ENCODE assay signal across 8 mouse cellular contexts in the genomic region with DNA sequence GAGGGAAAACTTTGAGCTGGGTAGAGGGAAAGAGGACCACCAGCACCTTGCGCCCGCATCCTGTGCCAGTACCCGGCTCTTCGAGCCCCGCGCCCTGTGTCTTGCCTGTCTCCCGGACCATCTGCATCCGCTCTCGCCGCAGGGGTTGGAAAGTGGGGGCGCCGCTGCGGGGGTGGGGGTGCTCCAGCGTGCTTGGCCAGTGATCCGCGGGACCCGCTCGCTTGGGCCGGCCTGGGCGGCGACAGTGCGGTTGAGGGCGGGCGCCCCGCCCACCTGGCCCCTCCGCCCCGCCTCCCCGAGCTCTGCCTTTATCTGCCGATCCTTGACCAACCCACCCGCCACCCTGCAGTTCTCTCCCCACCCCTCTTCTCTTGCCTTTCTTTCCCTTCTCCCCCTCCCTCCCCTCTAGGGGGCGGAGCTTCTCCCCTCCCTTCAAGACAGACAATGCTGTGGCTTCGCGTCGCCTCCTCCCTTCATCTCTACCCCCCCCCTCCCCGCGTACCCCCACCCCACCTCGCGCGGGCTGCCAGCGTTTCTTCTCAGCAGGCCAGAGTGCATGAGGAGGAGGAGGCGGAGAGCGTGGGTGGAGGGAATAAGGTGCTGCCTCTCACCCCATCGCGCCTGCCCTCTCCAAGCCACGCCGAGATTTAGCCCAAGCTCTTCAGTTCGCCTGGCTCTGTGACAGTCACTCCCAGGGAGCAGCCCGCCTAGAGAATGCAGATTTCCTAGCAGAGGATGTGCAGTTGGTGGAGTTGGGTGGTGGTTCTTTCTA. TPM values are rescaled to one million over a fixed set of nuclear protein-coding genes. Genes with fewer than 3 reads are reported as not detected.
DNase-seq lines count a peak whose midpoint lies in the region; ATAC-seq and TF ChIP-seq lines count a peak whose summit lies in the region.

A gene (minus strand): TSS at position 613 of the 772 bp plus-strand sequence.

- TF ChIP-seq CTCF in CH12.LX (conservative IDR thresholded peaks at IDR 0.05 in 1 of 2, IDR thresholded peaks at IDR 0.05 in 1 of 2; ENCODE audit: low read depth in 2 of 2, low read length in 2 of 2): no peak
- TF ChIP-seq CTCF in testis, adult 2 months (IDR thresholded peaks at IDR 0.05; ENCODE audit: control insufficient read depth, insufficient read depth, insufficient replicate concordance, low read depth, low read length): no peak

- peaks cover 20 to 68% of the 10 kb centered on the region in 2 experiments for H3K4me1 ChIP-seq in CH12.LX (ENCODE audit: control insufficient read depth in 1 of 2, insufficient read depth in 2 of 2)
- H3K4me1 ChIP-seq in forebrain, embryonic 12.5 days: peaks cover 39% of the 10 kb centered on the region
- H3K4me1 ChIP-seq in heart, embryonic 16.5 days (ENCODE audit: control insufficient read depth, insufficient read depth, low read length): peaks cover 14% of the 10 kb centered on the region
- peaks cover 16% of the 10 kb centered on the region for H3K4me1 ChIP-seq in liver, embryonic 16.5 days (ENCODE audit: control insufficient read depth, low read depth, low read length)
- H3K4me1 ChIP-seq in neural tube, embryonic 13.5 days (replicated peaks): peaks cover 55% of the 10 kb centered on the region
- peaks cover 12% of the 10 kb centered on the region for H3K4me1 ChIP-seq in testis, adult 2 months (ENCODE audit: control insufficient read depth, insufficient read depth, low read length)

- peak within 1 kb of the TSS; percentile 83 for H3K9ac ChIP-seq in CH12.LX (ENCODE audit: insufficient read depth, low read depth)
- H3K9ac ChIP-seq in forebrain, embryonic 12.5 days: peak within 1 kb of the TSS; percentile 75
- peak within 1 kb of the TSS; percentile 80 for H3K9ac ChIP-seq in heart, embryonic 16.5 days (ENCODE audit: low read length)
- peak within 1 kb of the TSS; percentile 51 for H3K9ac ChIP-seq in liver, embryonic 16.5 days (ENCODE audit: low read depth, low read length)
- peak within 1 kb of the TSS; percentile 85 for H3K9ac ChIP-seq in neural tube, embryonic 13.5 days

- peak within 1 kb of the TSS; percentile 71 for H3K27ac ChIP-seq in CH12.LX (ENCODE audit: insufficient read depth, low read depth)
- peak within 1 kb of the TSS; percentile 89 for H3K27ac ChIP-seq in forebrain, embryonic 12.5 days
- H3K27ac ChIP-seq in heart, embryonic 16.5 days (ENCODE audit: low read length): peak within 1 kb of the TSS; percentile 79
- H3K27ac ChIP-seq in liver, embryonic 16.5 days (ENCODE audit: low read length): peak within 1 kb of the TSS; percentile 80
- H3K27ac ChIP-seq in neural tube, embryonic 13.5 days (replicated peaks): peak within 1 kb of the TSS; percentile 95
- H3K27ac ChIP-seq in testis, adult 2 months (ENCODE audit: control insufficient read depth, insufficient read depth, low read depth, low read length): peak within 1 kb of the TSS; percentile 70

- ATAC-seq in forebrain, embryonic 12.5 days (ENCODE audit: low FRiP score): peak; percentile 94
- ATAC-seq in heart, embryonic 16.5 days (replicated peaks; ENCODE audit: extremely low read depth, insufficient read depth, low FRiP score): peak; percentile 87
- ATAC-seq in liver, embryonic 16.5 days (ENCODE audit: low read depth): peak; percentile 82
- peak; percentile 93 for ATAC-seq in neural tube, embryonic 13.5 days (ENCODE audit: low read depth)

- dilution Hi-C loops in CH12.LX (cut with MboI; ENCODE audit: extremely low pct_ligation_motif_present, extremely low pct_unique_long_range_greater_than_20kb, low sequenced_read_pairs): no loop called here

- TF ChIP-seq EP300 in CH12.LX (IDR thresholded peaks at IDR 0.05; ENCODE audit: low read length): no peak

- peak; percentile 96 for DNase-seq in CH12.LX (ENCODE audit: extremely low read depth)
- DNase-seq in c-Kit-positive CD71-negative TER-119-negative erythroid progenitor cells, embryonic 14.5 days (ENCODE audit: low read depth): peak; percentile 75
- DNase-seq in kidney, postnatal 36 days: peak; percentile 70 to 72

- H3K27me3 ChIP-seq in CH12.LX (replicated peaks): no peaks in the 10 kb centered on the region
- peaks cover 7% of the 10 kb centered on the region for H3K27me3 ChIP-seq in forebrain, embryonic 12.5 days
- 0 out of 2 replicates have a peak, but pooled peaks cover 5% of the 10 kb centered on the region for H3K27me3 ChIP-seq in heart, embryonic 16.5 days (ENCODE audit: control insufficient read depth, insufficient read depth, low read length)
- H3K27me3 ChIP-seq in liver, embryonic 16.5 days (ENCODE audit: control insufficient read depth, insufficient read depth, low read depth, low read length): peaks cover 36% of the 10 kb centered on the region
- no peaks in the 10 kb centered on the region for H3K27me3 ChIP-seq in neural tube, embryonic 13.5 days
- no peaks in the 10 kb centered on the region; the same call in 1 of the 2 replicates for H3K27me3 ChIP-seq in testis, adult 2 months (ENCODE audit: control insufficient read depth, insufficient read depth, low read length)

- 1% methylated on average over 28 of the region's 48 CpGs for WGBS in forebrain, embryonic 12.5 days
- WGBS in heart, embryonic 16.5 days: 0% methylated on average over 37 of the region's 48 CpGs
- under 1% methylated on average over 38 of the region's 48 CpGs for WGBS in liver, embryonic 16.5 days (ENCODE audit: insufficient replicate concordance)
- WGBS in neural tube, embryonic 13.5 days: under 1% methylated on average over 41 of the region's 48 CpGs

- H3K4me3 ChIP-seq in CH12.LX (replicated peaks in 1 of 3; ENCODE audit: low read depth in 2 of 3, low read length in 2 of 3, poor library complexity in 1 of 3): peak within 1 kb of the TSS; percentile 84 to 90 (median 88)
- peak within 1 kb of the TSS; percentile 65 for H3K4me3 ChIP-seq in forebrain, embryonic 12.5 days (replicated peaks)
- H3K4me3 ChIP-seq in heart, embryonic 16.5 days (ENCODE audit: low read length): peak within 1 kb of the TSS; percentile 74
- H3K4me3 ChIP-seq in liver, embryonic 16.5 days (ENCODE audit: low read depth, low read length): peak within 1 kb of the TSS; percentile 62
- peak within 1 kb of the TSS; percentile 71 for H3K4me3 ChIP-seq in neural tube, embryonic 13.5 days
- peak within 1 kb of the TSS; percentile 64 for H3K4me3 ChIP-seq in testis, adult 2 months (ENCODE audit: control insufficient read depth, low read depth, low read length)

- H3K79me2 ChIP-seq in CH12.LX (replicated peaks; ENCODE audit: control insufficient read depth, extremely low read depth, insufficient read depth, poor library complexity, severe bottlenecking): peaks cover 35% of the 10 kb centered on the region

- TF ChIP-seq POLR2A in CH12.LX (IDR thresholded peaks at IDR 0.05; ENCODE audit: low read depth, low read length): peak; percentile 25; the same call in 1 of the 2 replicates
- TF ChIP-seq POLR2A in testis, adult 2 months (IDR thresholded peaks at IDR 0.05; ENCODE audit: control insufficient read depth, low read depth, low read length): 0 out of 2 replicates have a peak, but pooled peaks have one; percentile 36

- in situ Hi-C loops in CH12.LX (cut with MboI; ENCODE audit: low pct_ligation_motif_present, low pct_unique_long_range_greater_than_20kb, low sequenced_read_pairs): no loop called here

- H3K9me3 ChIP-seq in CH12.LX (replicated peaks; ENCODE audit: low read length): no peaks in the 10 kb centered on the region
- no peaks in the 10 kb centered on the region for H3K9me3 ChIP-seq in forebrain, embryonic 12.5 days
- no peaks in the 10 kb centered on the region for H3K9me3 ChIP-seq in heart, embryonic 16.5 days (replicated peaks; ENCODE audit: control insufficient read depth, low read length)
- H3K9me3 ChIP-seq in liver, embryonic 16.5 days (replicated peaks; ENCODE audit: control insufficient read depth, low read length): no peaks in the 10 kb centered on the region
- no peaks in the 10 kb centered on the region for H3K9me3 ChIP-seq in neural tube, embryonic 13.5 days

- H3K36me3 ChIP-seq in CH12.LX (replicated peaks in 1 of 2; ENCODE audit: control insufficient read depth in 1 of 2, insufficient read depth in 1 of 2, low read length in 1 of 2): peaks cover 0 to 26% of the 10 kb centered on the region in 2 experiments
- H3K36me3 ChIP-seq in forebrain, embryonic 12.5 days (replicated peaks): no peaks in the 10 kb centered on the region
- no peaks in the 10 kb centered on the region for H3K36me3 ChIP-seq in heart, embryonic 16.5 days (ENCODE audit: control insufficient read depth, insufficient read depth)
- H3K36me3 ChIP-seq in liver, embryonic 16.5 days (ENCODE audit: control insufficient read depth, insufficient read depth): no peaks in the 10 kb centered on the region
- H3K36me3 ChIP-seq in neural tube, embryonic 13.5 days: no peaks in the 10 kb centered on the region
- H3K36me3 ChIP-seq in testis, adult 2 months (ENCODE audit: control insufficient read depth, insufficient read depth, low read length): no peaks in the 10 kb centered on the region

- TF ChIP-seq RAD21 in CH12.LX (IDR thresholded peaks at IDR 0.05; ENCODE audit: low read depth, low read length): no peak

- H3K4me2 ChIP-seq in CH12.LX (ENCODE audit: insufficient read depth, low read depth, poor library complexity, severe bottlenecking): peak within 1 kb of the TSS; percentile 74
- peak within 1 kb of the TSS; percentile 92 for H3K4me2 ChIP-seq in forebrain, embryonic 12.5 days
- peak within 1 kb of the TSS; percentile 98 for H3K4me2 ChIP-seq in heart, embryonic 16.5 days (ENCODE audit: low read depth, low read length)
- H3K4me2 ChIP-seq in liver, embryonic 16.5 days (ENCODE audit: low read depth, low read length): peak within 1 kb of the TSS; percentile 88
- H3K4me2 ChIP-seq in neural tube, embryonic 13.5 days: peak within 1 kb of the TSS; percentile 91

TF ChIP-seq in CH12.LX, 34 proteins besides CTCF, POLR2A, EP300 and RAD21 (continues in another document):
- TF ChIP-seq BHLHE40 (IDR thresholded peaks at IDR 0.05; ENCODE audit: low read depth, low read length): peak; percentile 14; the same call in 1 of the 2 replicates
- TF ChIP-seq ELF1 (IDR thresholded peaks at IDR 0.05; ENCODE audit: low read depth, low read length): no peak
- TF ChIP-seq POLR2AphosphoS2 (IDR thresholded peaks at IDR 0.05; ENCODE audit: low read depth, low read length): no peak; the same call in 1 of the 2 replicates
- TF ChIP-seq TCF12 (IDR thresholded peaks at IDR 0.05; ENCODE audit: low read depth, low read length): peak; percentile 34; the same call in 1 of the 2 replicates
- no peak for TF ChIP-seq USF1 (IDR thresholded peaks at IDR 0.05; ENCODE audit: low read depth, low read length)
- peak; percentile 93 for TF ChIP-seq MAZ (IDR thresholded peaks at IDR 0.05; ENCODE audit: low read depth, low read length)

RNA-seq across cellular contexts. Expression of the gene that starts here (rescaled TPM):
- 44.4 and 45.3 TPM in 2 replicates for total RNA-seq in CH12.LX (2012; rRNA removed)
- total RNA-seq in CH12.LX (2014; rRNA removed): 30.2 and 33.8 TPM in 2 replicates
- polyA plus RNA-seq in CH12.LX (2012; ENCODE audit: insufficient read length, low read depth): 60.4 and 61.5 TPM in 2 replicates
- 27.8 and 34.1 TPM in 2 replicates for polyA plus RNA-seq in forebrain, embryonic 12.5 days (2016; fragmentation: Nextera tagmentation; extraction: Ambion mirVana)
- 10.6 and 12.5 TPM in 2 replicates for polyA plus RNA-seq in heart, embryonic 16.5 days (2015; fragmentation: Nextera tagmentation; extraction: Ambion mirVana)
- polyA plus RNA-seq in liver, embryonic 16.5 days (2015; fragmentation: Nextera tagmentation; extraction: Ambion mirVana): 2.5 and 3.7 TPM in 2 replicates
- 23.4 and 24.8 TPM in 2 replicates for polyA plus RNA-seq in neural tube, embryonic 13.5 days (2015; fragmentation: Nextera tagmentation; extraction: Ambion mirVana)
- 5.8 and 9.1 TPM in 2 replicates for polyA plus RNA-seq in testis, adult 2 months (2012; rRNA removed)

Comparison
In these comparisons a context has a peak if more than half of its experiments do, and no peak if none do; other contexts are left out.
1. Peak in every context shown above with its lines: DNase-seq, ATAC-seq, H3K4me3 ChIP-seq and H3K27ac ChIP-seq.